Mouse (Mus musculus): ENCODE results near the gene Lgals1. TPM values are rescaled to one million over a fixed set of nuclear protein-coding genes. Genes with fewer than 3 reads are reported as not detected.

Gene Lgals1
- polyA plus RNA-seq, 1 experiment from 2014 or later = 569 TPM

DNA sequence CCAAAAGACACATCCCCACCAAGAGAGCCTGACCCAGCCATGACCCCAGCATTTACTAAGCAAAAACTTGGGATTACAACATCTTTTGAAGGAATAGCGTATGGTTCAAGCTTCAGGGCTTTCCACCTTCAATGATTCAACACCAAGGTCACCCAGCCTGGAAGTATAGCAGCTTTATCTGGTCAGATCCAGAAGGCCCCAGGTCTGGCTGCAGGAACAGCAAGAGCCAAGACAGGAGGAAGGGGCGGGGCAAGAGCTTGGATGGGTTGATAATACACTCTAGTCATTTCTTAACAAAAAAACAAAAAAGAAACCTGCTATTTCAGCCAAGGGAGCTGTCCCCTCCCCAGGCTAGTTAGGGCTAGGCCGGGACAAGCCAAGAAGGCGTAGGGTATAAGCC, 29.0 kb upstream of the Lgals1 start:
- Histone ChIP-seq H3K27ac (no peak overlapping the region), H3K4me2 (replicated peaks) (no peak overlapping the region), H3K4me3 (no peak overlapping the region), H3K4me1 (peaks cover 31% of the 10 kb centered on the region), H3K36me3 (peaks cover 16% of the 10 kb centered on the region), H3K9me3 (replicated peaks) (no peaks in the 10 kb centered on the region), H3K27me3 (peaks cover 30% of the 10 kb centered on the region), H3K9ac (no peak overlapping the region)
- WGBS = 88% methylated on average over 4 of the region's 4 CpGs
- ATAC-seq (ENCODE audit: low FRiP score) = no peak

DNA sequence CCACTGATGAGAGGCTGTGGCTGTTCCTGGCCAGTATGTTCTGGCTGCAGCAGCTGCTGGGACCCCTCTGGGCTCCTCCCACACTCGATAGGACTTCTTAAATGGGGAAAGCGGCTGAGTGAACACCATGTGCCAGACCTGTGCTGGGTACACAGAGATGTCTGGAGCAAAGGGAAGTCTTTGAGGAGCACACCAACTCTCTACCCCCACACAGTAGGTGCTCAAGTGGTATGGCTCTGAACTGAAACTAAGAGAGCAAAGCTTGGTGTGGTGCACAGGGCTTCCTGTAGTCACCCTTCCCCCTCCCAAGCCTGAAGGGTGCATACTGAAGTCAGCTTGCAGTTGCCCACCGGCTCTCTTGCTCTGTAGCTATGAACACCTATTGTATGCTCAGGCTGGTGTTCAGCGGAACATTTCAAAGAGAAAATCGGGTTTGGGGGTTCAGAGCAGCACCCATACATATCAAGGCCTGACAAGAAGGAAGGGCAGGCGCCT, 28.0 kb upstream of the Lgals1 start:
- Histone ChIP-seq H3K36me3 (peaks cover 5% of the 10 kb centered on the region), H3K9me3 (replicated peaks) (no peaks in the 10 kb centered on the region), H3K4me2 (replicated peaks) (peak overlapping the region; percentile 91; the same call in 1 of the 2 replicates), H3K4me3 (no peak overlapping the region), H3K9ac (no peak overlapping the region), H3K4me1 (peaks cover 28% of the 10 kb centered on the region), H3K27ac (no peak overlapping the region), H3K27me3 (peaks cover 30% of the 10 kb centered on the region)
- WGBS = 52% methylated on average over 6 of the region's 6 CpGs
- ATAC-seq (ENCODE audit: low FRiP score) = no peak

DNA sequence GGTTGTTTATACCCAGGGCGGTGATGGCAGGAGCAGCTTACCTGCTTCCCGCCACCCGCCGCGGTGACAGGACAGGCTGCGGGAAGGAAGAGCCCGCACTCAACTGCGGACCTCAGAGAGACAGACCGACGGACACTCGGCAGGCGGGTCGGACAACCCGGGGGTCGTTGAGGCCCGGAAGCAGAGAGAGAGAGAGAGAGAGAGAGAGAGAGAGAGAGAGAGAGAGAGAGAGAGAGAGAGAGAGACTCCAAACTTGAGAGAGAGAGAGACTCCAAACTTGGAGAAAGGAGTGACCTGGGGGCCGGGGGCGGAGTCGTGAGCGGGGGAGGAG, 27.2 kb upstream of the Lgals1 start, which contains the start of gene Gm49510:
Gm49510 (plus strand) TSS at position 259 of the 331 bp plus-strand sequence.
- no peak within 1 kb of the TSS for H3K27ac ChIP-seq
- no peaks in the 10 kb centered on the region for H3K36me3 ChIP-seq
- peaks cover 20% of the 10 kb centered on the region for H3K4me1 ChIP-seq
- peak within 1 kb of the TSS; percentile 91 for H3K4me2 ChIP-seq (replicated peaks)
- peak within 1 kb of the TSS; percentile 67 for H3K9ac ChIP-seq
- peak within 1 kb of the TSS; percentile 52 for H3K4me3 ChIP-seq
- peaks cover 30% of the 10 kb centered on the region for H3K27me3 ChIP-seq
- ATAC-seq (ENCODE audit: low FRiP score) = no peak
- under 1% methylated on average over 19 of the region's 20 CpGs for WGBS
- H3K9me3 ChIP-seq (replicated peaks) = no peaks in the 10 kb centered on the region

DNA sequence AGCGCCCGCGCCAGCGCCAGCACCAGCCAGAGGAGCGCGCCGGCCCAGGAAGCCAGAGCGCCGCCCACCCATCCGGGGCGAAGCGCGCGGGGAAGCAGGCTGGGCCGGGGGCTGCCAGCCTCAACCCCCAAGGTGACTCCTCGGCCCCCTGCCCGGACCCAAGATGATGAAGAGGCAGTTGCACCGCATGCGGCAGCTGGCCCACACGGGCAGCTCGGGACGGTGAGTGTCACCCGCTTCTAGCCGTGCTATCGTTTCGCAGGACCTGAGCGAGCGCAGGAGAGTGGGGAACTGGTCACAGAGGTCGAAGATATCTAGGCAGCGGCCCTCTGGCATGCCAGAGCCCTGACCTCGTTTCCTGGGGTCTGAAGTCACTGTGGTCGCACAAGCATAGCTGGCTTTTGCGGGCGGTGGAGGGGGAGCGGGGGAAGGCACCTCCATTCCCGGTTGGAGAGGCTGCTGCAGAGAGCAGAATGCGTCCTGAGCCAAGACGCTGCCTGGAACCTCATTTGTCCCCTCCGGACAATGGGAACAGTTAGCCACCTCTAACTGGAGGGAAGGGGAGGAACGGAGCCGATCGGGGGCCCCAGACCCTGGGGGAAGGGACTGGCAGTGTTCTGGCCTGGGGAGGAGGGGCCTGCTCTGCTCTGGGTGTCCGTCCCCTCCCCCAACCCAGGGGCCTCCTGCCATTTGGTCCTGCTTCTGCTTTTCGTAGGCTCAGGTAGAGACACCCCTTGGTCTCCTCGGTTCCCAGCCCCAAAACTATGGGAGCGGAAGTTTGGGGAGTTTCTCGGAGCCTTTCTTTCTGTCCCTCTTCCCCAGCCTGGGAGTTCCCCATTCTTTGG, 26.6 kb upstream of the Lgals1 start, which contains the start of gene Sh3bp1:
Sh3bp1 (plus strand) TSS at position 29 of the 845 bp plus-strand sequence.
- Histone ChIP-seq H3K4me2 (replicated peaks) (peak within 1 kb of the TSS; percentile 91), H3K9me3 (replicated peaks) (no peaks in the 10 kb centered on the region), H3K4me1 (peaks cover 20% of the 10 kb centered on the region), H3K9ac (peak within 1 kb of the TSS; percentile 67), H3K27ac (no peak within 1 kb of the TSS), H3K27me3 (peaks cover 30% of the 10 kb centered on the region), H3K4me3 (peak within 1 kb of the TSS; percentile 52), H3K36me3 (no peaks in the 10 kb centered on the region)
- no peak for ATAC-seq (ENCODE audit: low FRiP score)
- 2% methylated on average over 47 of the region's 47 CpGs for WGBS

DNA sequence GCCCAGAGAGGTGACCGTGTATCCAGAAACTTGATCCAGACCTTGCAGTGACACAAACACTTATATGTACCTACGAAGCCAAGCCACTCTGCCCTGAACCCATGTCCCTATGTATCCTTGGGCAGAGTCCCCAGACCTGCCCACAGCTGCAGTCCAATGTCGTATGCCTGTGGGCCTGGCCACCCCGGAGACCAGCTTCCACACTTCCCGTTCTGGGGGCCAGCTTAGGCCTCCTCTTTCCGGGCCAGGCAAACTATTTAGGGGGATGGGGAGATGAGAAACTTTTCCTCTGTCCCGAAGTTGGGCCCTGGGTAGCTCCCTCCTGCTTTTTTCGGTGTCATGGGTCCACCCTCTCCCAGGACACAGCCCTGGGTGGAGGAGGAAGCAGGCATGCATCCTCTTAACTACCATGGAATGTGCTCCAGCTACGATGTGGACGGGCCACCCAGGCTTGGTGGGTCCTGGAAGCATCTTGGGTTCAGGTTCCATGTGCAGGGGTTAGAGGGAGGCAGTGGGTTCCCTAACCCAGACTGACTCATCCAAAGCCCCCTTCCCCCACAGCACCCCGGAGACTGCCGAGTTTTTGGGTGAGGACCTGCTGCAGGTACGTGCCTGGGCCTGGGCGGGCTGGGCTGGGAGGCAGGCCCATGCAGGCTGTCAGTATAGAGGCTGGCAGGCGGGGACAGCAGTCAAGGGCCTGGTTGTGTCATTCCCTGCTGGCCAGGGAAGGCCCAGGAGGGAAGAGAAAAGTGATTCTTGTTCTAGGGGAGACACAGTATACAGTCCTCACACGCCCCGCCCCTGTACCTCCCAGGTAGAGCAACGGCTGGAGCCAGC, 25.7 kb upstream of the Lgals1 start:
- Histone ChIP-seq H3K9ac (peak overlapping the region; percentile 67), H3K9me3 (replicated peaks) (no peaks in the 10 kb centered on the region), H3K4me1 (peaks cover 20% of the 10 kb centered on the region), H3K4me3 (peak overlapping the region; percentile 52), H3K27ac (no peak overlapping the region), H3K4me2 (replicated peaks) (peak overlapping the region; percentile 91), H3K27me3 (peaks cover 30% of the 10 kb centered on the region), H3K36me3 (no peaks in the 10 kb centered on the region)
- ATAC-seq (ENCODE audit: low FRiP score) = no peak
- 18% methylated on average over 18 of the region's 18 CpGs for WGBS

DNA sequence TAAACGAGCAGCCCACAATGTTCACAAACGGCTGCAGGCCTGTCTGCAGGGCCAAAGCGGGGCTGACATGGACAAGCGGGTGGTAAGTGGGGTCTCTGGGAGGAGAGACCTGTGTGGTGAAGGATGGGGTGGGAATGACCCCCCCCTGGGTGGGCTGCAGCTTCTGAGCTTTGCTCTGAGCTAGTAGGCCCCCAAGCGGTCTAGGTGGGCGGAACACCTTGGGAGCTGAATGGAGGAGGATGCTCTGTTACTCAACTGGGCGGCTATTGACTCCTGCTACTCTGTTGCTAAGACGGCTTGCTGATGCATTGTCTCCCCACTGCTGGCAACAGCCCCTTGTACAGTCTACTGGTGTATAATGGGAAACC, 25.1 kb upstream of the Lgals1 start:
- no peaks in the 10 kb centered on the region for H3K9me3 ChIP-seq (replicated peaks)
- H3K4me2 ChIP-seq (replicated peaks) = peak overlapping the region; percentile 91
- WGBS = 47% methylated on average over 8 of the region's 8 CpGs
- peaks cover 30% of the 10 kb centered on the region for H3K27me3 ChIP-seq
- H3K4me3 ChIP-seq = no peak overlapping the region
- 0 out of 2 replicates have a peak overlapping the region, but pooled peaks have one; percentile 67 for H3K9ac ChIP-seq
- H3K27ac ChIP-seq = no peak overlapping the region
- no peak for ATAC-seq (ENCODE audit: low FRiP score)
- H3K36me3 ChIP-seq = no peaks in the 10 kb centered on the region
- H3K4me1 ChIP-seq = peaks cover 20% of the 10 kb centered on the region

DNA sequence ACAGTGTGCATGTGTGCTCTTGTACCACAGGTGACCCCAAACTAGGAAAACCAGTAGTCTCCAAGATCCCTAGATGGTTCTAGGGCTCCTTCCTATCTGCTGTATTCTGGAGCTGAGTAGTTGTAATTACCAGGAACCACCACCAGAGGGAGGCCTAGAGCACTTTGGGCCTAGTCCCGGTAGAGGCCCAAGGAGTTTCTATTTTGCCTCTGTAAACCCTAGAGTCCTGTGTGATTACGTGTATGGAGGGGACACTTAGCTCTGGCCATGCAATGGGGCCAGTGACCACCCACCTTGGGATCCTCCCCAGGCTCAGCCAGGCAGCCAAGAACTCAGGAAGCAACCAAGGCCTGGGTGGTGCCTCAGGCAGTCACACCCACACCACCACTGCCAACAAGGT, 23.3 kb upstream of the Lgals1 start:
- no peak overlapping the region for H3K4me2 ChIP-seq (replicated peaks)
- H3K4me3 ChIP-seq = no peak overlapping the region
- no peak overlapping the region for H3K9ac ChIP-seq
- H3K4me1 ChIP-seq = peaks cover 20% of the 10 kb centered on the region
- ATAC-seq (ENCODE audit: low FRiP score) = no peak
- H3K27ac ChIP-seq = no peak overlapping the region
- no peaks in the 10 kb centered on the region for H3K9me3 ChIP-seq (replicated peaks)
- peaks cover 30% of the 10 kb centered on the region for H3K27me3 ChIP-seq
- no peaks in the 10 kb centered on the region for H3K36me3 ChIP-seq
- WGBS = 11% methylated on average over 2 of the region's 2 CpGs

DNA sequence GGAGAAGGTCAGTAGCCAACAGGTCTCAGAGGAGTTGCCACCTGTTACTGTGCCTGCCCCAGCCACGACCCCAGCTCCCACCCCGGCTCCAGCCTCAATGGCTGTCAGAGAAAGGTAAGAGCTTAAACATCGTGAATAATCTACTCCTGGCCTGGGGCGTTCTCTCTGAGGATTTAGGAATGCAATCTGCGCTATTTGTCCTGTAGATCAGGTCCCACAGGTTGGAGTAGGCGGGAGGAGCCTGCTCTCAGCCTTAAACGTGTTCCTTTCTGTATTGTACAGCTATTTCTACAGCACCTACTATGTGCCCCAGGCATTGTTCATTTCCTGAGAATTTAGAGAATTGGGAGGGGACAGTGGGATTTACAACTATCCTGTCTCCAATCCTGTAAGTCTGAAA, 18.1 kb upstream of the Lgals1 start:
- no peak overlapping the region for H3K4me3 ChIP-seq
- no peaks in the 10 kb centered on the region for H3K27me3 ChIP-seq
- no peak overlapping the region for H3K4me2 ChIP-seq (replicated peaks)
- 79% methylated on average over 7 of the region's 7 CpGs for WGBS
- no peak for ATAC-seq (ENCODE audit: low FRiP score)
- H3K9me3 ChIP-seq (replicated peaks) = no peaks in the 10 kb centered on the region
- no peak overlapping the region for H3K27ac ChIP-seq
- no peak overlapping the region for H3K9ac ChIP-seq
- 0 out of 2 replicates have a peak, but pooled peaks cover 4% of the 10 kb centered on the region for H3K4me1 ChIP-seq
- H3K36me3 ChIP-seq = no peaks in the 10 kb centered on the region

DNA sequence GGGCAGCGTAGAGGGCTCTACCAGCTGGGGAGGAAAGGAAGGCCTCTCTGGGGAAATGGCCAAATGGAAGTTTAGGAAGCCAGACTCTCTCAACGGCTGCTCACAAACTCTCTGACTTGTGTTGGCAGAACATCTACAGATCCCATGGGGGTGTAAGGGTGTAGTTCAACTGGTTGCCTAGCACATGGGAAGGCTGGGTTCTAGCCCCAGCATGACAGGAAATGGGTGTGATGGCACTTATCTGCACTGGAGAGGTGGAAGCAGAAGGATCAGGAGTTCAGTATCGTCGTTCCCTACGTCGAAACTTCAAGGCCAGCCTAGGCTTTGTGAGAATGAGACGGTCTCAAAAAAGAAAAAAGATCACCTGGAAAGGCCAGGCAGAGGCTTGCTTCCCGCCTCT, 17.5 kb upstream of the Lgals1 start:
- no peak overlapping the region for H3K9ac ChIP-seq
- H3K27ac ChIP-seq = no peak overlapping the region
- 89% methylated on average over 8 of the region's 8 CpGs for WGBS
- no peaks in the 10 kb centered on the region for H3K9me3 ChIP-seq (replicated peaks)
- ATAC-seq (ENCODE audit: low FRiP score) = no peak
- no peak overlapping the region for H3K4me2 ChIP-seq (replicated peaks)
- no peaks in the 10 kb centered on the region for H3K27me3 ChIP-seq
- 0 out of 2 replicates have a peak, but pooled peaks cover 6% of the 10 kb centered on the region for H3K4me1 ChIP-seq
- H3K4me3 ChIP-seq = no peak overlapping the region
- H3K36me3 ChIP-seq = no peaks in the 10 kb centered on the region

DNA sequence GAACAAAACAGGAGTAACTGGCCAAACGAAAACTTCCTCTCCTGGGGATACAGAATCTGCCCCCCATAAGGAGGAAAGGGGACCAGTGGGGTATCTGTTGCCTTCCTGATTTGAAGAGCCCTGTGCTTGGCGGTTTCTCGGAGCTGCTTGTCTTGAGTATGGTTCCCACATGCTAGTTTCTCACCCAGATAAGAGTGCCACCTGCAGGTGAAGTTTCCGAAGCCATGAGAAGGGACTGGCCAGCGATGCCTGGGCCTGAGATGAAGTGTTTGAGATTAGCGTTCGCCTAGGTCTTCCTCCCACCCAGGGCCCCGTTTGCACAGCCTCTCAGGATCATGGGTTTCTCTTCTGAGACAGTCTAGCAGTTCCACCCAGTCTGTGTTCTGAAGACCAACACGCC, 14.5 kb upstream of the Lgals1 start:
- H3K4me3 ChIP-seq = no peak overlapping the region
- no peaks in the 10 kb centered on the region for H3K27me3 ChIP-seq
- WGBS = 40% methylated on average over 9 of the region's 9 CpGs
- no peak overlapping the region for H3K9ac ChIP-seq
- ATAC-seq (ENCODE audit: low FRiP score) = no peak
- H3K9me3 ChIP-seq (replicated peaks) = no peaks in the 10 kb centered on the region
- H3K36me3 ChIP-seq = no peaks in the 10 kb centered on the region
- H3K4me2 ChIP-seq (replicated peaks) = no peak overlapping the region
- peaks cover 35% of the 10 kb centered on the region for H3K4me1 ChIP-seq
- no peak overlapping the region for H3K27ac ChIP-seq

DNA sequence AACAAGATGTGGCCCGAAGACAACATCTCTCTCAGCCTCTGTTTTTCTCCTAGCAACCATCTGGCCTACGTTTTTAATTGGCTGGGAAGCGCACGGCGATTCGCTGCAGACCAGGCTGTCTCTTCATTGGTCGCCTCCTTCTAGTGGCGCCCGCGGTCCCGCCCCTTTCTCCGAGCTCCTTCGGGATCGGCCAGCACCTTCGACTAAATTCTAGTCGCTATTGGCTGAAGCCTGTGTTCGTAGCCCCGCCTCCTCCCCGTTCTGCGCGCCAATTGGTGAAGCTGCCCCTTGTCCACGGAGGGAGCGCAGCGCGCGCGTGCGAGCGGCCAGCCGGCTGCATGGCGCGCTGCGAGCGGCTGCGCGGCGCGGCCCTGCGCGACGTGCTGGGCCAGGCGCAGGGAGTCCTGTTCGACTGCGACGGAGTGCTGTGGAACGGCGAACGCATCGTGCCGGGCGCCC, 12.9 kb upstream of the Lgals1 start, which contains the start of gene Pdxp:
Pdxp (plus strand) TSS at position 288 of the 459 bp plus-strand sequence.
- no peaks in the 10 kb centered on the region for H3K27me3 ChIP-seq
- H3K4me1 ChIP-seq = peaks cover 35% of the 10 kb centered on the region
- H3K4me3 ChIP-seq = peak within 1 kb of the TSS; percentile 72
- H3K4me2 ChIP-seq (replicated peaks) = peak within 1 kb of the TSS; percentile 96
- peak within 1 kb of the TSS; percentile 85 for H3K9ac ChIP-seq
- peak; percentile 94 for ATAC-seq (ENCODE audit: low FRiP score)
- no peaks in the 10 kb centered on the region for H3K9me3 ChIP-seq (replicated peaks)
- H3K36me3 ChIP-seq = peaks cover 11% of the 10 kb centered on the region; the same call in 1 of the 2 replicates
- H3K27ac ChIP-seq = peak within 1 kb of the TSS; percentile 96
- WGBS = under 1% methylated on average over 51 of the region's 51 CpGs
